Mouse (Mus musculus): ENCODE measurements around the gene Slc20a1.

The Slc20a1 gene

DNA sequence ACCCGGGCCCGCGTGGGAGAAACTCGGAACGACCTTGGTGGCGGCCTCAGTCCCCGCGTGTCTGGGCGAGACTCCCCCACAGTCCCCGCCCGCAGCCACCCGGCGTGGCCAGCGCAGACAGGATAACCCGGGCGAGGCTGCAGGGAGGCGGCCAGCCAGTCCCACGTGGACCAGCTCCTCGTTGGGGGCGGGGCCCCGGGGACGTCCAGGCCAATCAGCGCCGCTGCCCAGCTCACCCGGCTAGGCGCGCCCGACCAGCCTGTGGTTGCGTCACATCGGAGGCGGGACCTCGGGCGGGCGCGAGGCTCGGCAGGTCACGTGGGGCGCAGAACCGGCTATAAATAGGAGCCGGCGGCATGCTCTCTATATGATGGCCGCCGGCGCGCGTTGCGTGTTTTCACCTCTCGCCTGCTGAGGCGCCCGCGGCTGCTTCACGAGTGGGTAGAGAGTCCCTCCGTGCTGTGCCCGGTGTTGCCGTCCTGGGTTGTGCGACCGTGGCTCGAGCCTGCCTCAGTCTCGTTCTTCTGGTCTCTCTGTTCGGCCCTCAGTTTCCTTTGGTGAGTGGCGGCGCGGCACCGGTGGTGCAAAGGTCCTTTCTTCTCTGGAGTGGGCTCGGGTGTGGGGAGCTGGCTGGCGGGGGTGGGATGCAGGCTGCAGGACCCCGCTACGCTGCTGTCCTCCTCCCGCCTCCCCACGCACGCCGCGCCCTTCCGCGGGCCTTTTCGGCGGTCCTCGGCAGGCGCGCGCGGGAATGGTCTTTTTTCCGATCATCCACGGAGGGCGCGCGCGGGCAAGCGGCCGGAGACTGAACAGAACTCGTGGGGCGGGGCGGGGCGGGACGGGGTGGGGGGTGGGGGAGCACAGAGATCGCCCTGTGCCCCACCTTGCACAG, at the start of gene Slc20a1:
Gene Slc20a1, plus strand, starts transcription at position 329 of the 892 bp plus-strand sequence.
- DNase-seq: peak; percentile 99 to 100

DNA sequence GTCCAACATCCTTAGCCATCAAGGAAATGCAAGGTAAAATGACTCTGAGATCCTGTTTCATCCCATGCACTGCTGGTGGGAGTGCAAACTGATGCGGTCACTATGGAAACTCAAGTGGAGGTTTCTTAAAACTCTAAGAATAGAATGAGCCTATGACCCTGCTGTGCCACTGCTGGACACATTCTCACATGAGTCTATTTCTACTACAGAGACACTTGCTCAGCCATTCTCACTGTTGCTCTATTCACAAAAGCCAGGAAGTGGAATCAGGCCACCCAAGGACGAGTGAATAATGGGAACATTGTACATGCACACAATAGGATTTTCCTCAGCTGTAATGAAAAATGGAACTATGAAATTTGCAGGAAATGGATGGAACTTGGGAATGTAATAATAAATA, 49.7 kb upstream of the Slc20a1 start:
- DNase-seq: no peak

DNA sequence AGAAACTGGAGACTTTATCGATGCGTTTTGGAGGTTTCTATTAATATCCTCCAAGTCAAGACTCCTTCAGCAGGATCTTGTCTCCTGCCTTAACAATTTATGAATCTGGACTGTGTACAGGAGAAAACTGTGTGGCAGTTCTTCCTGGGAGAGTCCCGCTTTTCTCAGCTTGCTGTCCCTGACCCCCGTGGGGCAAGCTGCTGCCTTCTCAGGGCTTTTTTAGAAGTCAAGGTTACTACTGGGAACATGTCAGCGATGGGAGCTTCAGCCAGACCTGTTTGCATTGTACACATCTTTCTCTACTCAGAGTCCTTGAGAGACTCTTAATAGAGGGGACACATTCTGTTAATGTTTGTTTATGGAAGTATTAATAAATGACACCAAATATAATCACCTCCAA, 48.2 kb upstream of the Slc20a1 start:
- DNase-seq: no peak

DNA sequence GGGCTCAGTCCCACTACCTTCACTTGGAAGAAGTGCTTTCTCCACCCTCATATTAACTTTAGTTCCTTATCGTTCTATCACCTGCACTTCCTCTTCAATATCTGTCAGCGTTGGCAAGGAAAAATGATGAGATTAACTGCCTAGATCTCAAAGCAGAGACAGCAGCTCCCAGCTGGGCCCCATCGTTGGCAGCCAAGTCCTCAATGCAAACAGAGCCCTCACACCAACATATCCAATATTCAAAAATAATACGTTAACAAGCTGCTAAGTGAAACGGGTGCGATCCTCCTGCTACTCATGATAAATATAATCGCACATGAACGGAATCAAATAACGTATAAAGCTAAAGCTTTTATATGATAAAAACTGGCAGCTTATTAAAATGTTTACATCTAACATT, 47.5 kb upstream of the Slc20a1 start:
- DNase-seq: no peak

DNA sequence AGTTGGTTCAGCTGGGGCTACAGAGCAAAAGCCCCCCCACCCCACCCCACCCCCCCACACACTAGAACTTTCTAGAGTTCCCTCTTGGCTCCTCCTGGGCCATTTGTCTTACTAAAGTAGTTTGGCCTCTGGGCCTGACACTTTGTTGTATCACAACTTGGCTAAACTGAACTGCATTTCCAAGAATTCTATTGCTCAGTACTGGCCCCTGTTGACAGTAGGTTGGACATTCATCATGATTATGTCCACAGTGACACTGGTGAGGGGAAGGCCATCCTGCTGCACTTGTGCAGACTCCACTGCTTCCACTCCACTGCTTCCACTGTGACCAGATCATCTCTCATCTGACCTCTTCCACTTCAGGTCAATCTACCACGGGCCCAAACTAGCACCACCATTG, 45.8 kb upstream of the Slc20a1 start:
- no peak for DNase-seq

DNA sequence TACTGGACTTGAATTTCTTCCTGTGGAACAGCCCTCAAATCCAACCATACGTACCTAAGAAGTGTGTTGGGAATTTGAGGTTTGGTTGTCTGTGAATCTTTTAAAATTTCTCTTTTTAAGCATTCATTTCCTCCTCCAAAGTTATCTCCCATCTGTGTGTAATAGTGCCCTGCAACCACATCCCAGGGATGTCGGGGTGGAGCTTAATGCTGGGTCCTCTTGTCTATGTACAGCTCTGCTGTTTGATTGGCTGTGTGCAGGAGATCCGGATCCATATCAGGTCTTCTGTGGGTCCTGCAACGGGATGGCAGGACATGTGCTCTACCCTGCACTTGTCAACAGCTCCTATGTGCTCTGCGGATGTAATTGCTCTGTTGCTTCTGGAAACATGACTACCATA, 33.7 kb upstream of the Slc20a1 start:
- DNase-seq: no peak

DNA sequence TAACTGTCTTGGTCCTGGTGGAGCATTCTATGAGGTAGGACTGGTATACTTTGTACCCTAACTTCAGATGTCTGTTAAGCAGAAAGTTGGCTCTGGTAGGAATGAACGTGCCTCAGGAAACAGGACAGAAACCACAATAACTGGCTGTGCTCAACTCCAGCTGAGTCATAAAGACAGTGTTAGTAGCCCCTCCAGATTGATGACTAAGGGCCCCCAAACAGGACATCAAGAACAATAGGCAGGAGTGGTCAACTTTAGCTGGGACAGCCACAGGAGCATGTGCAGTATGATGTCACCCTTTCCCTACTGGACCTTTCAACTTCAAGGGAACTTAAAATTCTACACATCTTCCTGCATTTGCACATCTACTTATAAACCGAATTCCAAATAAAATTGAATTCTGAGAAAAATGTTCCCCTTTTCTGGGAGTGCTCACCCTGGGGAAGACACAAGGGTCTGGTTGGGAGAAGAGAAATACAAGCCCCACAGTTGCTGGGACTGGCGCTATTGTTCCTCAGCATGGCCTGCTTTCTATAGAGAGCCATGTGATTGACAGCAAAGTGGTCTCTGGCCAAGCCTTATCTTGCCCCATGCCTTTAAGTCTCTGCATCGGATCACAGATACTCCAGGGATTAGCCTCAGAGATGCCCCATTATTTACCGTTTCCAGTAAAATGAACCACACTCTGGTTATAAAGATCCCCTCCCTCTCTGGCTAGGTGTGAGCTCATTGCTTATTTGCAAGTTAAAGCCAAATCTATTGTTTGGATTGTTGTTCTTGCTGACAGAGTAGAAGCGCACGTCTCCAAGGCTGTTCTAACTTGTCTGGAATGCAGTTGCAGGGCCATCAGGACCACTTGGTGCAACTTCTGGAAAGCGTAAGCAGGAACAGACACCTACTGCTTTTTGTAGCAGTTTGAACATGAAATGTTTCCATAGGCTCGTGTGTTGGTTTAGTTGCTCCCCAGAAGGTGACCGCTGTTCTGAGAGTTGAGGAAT, 31.8 kb upstream of the Slc20a1 start:
- DNase-seq: no peak

DNA sequence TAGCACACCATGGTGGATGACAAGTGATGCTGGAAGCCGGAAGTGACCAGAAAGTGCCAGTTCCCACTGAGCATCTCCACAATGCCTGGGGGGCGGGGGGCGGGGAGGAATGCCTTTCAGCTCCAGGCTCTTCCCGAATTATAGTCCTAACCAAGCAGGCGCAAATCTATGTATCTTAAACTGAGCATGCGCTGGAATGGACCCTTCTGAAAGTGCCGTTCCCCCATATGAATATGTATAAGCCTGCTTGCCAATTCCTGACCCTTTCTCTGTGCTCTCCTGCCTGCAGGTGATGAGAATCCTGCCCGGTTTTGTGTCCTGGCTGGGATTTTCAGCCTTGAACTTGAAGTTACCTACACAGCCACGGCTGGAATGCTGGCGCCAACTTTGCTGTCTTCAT, 25.2 kb upstream of the Slc20a1 start:
- DNase-seq: no peak

DNA sequence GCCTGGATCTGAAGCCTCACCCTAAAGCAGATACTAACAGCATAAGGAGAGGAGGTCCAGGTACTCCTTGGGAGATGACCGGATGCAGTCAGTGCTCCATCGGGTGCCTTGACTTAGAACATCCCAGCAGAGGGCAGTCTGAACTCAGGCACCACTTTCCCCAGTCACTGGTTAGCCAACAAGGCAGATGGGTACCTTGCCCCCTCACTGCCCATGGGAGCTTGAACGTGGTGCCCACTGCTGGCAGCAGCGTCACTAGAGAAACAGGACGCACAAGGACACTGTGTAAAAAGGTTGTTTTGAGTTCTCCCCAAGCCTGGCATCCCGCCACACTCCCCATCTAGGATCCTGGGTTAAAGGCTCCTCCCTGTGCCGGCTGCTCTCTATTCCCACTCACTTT, 24.1 kb upstream of the Slc20a1 start:
- peak; percentile 74 to 78 for DNase-seq

DNA sequence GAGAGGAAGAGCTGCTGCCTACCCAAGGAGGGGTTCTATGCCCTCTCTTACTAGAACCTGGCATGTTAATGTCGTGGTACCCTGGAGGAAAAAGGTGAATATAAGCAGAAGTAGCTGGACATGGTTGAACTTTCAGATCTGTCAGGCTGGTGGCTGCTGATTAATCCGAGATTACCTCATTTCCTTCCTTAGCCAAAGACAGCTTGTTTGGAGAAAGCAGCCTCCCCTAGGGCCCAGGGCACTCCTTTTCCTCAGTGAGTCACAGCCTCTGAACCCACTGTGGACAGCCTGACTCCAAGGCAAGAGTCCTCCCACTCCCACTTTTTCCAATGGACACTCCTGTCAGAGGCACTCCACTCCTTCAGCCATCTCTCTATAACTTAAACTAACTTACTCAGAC, 22.9 kb upstream of the Slc20a1 start:
- DNase-seq: peak in 1 of 2 experiments; percentile 45

DNA sequence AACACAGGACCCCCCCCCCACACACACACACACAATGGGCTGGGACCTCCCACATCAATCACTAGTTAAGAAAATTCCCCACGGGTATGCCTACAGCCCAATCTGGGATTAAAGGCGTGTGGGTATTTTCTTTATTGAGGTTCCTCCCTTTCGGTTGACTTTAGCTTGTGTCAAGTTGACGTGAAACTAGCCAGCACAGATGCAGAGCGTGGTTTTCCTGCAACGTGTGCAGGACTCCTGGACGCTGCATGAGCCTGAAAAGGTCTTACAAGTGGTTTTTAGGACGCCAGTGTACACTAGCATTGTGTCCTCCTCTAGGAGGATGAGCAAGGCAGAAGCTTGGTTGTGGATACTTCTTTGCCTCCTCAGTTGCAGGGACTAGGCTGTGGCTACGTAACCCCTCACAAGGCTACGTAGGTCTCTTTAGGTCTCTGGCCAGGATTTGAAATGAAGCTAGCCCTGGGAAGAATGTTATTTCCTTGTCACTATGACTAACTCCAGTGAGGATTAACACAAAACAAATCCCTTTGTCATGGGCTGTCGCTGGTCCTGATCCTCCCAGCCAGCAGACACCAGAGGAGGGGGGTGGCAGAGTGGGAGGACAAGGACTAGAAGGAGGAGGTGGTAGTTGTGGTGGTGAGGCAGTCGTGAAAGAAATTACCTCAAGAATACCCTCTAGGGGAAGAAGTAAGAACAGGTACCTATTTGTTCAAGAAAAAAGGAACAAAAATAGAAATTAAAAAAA, 21.7 kb upstream of the Slc20a1 start:
- DNase-seq: no peak

DNA sequence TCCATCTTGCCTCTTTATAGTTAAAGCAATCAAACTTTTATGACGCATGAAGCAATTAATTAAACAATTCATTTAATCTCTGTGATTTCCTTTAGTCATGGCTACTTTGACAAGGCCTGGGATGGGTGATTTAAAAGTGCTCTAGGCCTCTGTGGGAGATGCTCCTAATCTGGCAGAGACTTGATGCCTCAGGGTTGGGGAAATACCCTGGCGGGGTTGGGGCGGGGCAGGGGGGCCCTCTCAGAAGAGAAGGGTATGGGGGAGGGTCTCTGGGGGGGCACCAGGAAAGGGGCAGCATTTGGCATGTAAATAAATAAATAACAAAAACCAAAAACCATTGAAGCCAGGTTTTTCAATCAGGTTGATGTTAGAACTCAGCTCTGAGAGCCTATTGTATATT, 20.9 kb upstream of the Slc20a1 start:
- no peak for DNase-seq

DNA sequence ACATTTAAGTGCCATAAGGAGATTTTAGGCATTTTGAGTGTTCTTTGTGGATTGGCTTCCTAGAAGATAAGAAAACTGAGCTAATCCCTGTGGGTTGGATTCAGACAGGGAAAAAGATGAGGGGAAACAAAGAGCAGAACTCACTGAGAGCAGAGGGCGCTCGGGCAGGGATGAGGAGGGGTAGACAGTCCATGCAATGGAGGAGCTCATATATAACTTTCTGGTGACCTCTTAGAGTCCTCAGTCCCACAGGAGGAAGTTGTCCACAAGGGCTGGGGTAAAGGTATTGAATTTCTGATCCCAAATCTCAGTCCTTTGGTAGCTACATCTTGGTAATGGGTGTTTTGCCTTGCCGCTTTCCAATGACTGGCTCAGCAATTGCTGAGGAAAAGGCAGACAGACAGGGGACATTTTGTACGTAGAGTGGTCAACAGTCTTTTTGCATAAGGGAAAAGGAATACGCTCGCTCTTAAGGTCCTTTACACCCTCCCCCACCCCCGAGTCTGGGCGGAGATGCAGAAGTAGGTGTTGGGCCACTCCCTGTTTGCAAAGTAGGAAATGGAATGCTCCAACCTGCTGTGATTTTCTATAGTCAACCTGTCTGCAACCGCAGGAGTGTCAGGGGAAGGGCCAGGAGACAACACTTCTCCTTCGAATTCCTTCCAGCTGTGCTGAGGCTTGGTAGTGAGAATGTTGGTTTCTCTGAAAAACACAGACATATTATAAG, 20.2 kb upstream of the Slc20a1 start:
- DNase-seq: no peak

DNA sequence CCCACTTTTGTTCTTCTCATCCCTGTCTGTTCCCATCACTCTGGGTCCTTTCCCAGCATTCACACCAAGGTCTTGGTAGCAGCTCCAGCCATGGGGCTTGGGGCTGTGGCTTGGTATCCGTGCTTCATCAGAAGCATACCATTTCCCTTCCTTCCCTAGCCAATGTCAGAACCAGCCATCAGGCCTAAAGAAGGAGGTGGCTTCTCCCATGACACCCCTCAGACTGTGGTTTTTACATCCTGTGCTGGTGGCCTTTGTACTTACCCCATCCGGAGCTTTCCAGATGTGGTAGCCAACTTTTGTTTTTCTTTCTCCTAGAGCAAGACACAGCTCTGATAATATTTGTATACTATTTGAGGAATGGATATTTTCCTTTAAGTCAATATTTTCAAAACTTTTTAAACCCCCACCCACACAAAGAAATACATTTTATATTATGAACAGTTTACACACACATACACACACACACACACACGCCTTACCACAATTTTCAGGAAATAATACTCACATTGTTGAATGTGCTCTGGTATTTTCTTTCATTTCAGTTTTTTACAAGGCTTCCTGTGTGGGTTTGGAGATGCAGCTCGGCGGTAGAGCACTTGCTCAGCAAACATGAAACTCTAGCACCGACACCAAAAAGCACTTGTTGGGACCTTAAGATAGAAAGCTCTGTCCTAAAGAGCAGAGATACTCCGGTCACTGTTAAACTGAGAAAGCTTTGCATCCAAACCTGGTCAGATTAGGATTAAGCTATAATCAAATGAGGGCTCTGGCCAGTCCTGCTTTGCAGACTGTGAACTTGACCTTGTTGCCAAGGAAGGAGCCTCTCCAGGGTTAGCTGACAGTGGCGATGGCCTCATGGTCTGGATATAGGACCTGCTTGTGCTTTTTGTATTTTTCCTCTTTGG, 18.4 kb upstream of the Slc20a1 start:
- no peak for DNase-seq

DNA sequence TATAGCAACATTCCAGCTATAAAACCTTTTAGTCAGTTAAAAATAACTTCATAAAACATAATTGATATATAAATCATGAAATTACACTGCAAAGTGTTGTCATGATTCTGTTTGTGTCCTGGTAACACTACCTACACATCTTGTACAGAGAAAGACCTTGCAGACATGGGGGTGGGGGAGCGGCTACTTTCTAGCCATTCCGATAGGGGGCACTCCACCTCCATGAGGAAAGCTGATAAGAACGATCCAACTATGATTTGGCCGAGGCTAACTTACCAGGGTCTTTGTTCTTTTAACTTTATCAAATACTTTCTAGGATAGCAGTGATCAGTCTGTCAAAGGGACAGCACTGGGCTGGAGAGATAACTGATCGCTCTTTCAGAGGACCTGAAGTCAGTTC, 17.1 kb upstream of the Slc20a1 start:
- no peak for DNase-seq

DNA sequence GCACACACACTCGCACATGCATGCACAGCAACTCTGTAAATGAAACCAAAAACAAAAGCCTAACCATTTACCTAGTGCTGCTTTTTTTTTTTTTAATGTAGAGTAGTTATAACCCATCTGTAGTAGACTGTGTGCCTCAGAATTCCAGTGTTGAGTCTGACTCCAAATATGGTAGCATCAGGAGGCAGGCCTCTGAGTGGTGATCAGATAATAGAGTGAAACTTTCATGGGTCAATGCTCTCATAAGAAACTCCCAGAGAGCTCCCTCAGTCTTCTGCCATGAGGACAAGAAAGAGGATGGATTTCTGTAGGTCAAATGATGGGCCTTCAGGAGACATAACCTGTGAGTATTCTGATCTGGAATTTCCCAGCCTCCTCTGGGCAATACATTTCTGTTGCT, 16.2 kb upstream of the Slc20a1 start:
- no peak for DNase-seq

DNA sequence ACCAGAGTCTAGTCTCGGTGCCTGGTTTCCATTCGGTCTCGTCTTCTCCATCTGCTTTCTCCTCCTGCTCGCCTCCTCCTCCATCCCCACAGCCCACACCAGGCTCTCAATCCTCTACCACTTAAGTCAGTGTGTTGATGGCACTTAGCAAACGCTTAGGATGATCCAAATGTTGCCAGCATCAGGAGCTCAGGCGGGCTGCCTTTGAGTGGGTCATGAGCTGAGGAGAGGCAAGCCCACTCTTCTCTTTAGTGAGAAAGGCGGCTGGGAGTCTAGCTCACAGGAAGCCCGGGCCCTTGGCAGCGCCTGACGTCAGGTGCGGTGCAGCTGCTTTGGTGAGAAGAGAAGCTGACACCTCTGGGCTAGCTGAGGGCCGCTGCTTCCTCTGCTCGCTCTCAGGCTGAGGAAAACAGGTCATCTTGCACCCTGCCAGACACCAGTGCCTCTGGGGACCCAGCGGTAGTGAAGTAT, 15.0 kb upstream of the Slc20a1 start:
- DNase-seq: no peak

DNA sequence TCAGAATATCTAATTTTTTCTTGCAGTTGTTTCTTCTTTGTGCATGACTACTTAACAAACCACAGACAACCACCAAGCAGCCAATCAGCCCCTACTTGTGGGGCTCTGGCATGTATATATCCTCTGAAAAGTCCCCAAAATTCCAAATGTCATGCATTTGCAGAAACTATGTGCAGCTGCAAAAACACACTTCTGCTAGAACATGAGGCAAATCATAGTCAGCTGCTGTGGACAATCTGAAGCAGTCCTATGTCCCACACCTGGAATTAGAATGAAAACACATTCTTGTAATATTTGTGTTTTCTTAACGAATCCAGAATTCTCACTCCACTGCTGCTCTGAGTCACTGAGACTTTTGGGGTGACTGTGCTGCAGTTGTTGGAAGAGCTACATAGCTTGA, 13.7 kb upstream of the Slc20a1 start:
- DNase-seq: no peak

DNA sequence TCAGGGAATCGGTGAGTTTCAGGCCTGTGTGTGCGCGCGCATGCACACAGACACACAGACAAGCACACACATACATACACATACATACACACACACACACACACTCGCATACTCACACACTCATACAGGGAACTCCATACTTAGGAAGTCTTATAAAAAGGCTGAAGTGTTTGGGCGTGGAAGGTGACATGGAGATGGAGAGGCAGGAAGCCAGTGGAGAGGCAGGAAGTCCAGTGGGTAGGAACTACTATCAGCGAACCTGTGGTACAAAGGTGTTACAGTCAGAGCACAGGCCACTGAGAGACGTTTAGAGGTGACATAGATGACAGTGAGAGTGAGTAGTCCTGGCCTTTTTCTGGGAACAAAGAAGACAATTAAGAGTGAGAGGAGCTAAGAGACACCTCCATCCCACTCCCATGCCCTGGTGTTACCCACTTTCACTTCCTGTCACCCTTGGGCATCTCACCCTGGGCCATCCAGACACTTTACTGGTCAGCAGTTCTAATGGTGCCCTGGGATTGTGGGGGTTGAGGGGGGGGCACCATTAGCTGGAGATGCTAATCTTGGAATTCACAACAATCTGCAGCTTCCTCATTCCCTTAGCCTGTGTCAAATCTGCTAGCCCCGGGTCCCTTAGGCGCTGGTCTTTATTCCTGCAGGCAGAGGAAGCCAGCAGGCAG, 12.8 kb upstream of the Slc20a1 start:
- DNase-seq: no peak

DNA sequence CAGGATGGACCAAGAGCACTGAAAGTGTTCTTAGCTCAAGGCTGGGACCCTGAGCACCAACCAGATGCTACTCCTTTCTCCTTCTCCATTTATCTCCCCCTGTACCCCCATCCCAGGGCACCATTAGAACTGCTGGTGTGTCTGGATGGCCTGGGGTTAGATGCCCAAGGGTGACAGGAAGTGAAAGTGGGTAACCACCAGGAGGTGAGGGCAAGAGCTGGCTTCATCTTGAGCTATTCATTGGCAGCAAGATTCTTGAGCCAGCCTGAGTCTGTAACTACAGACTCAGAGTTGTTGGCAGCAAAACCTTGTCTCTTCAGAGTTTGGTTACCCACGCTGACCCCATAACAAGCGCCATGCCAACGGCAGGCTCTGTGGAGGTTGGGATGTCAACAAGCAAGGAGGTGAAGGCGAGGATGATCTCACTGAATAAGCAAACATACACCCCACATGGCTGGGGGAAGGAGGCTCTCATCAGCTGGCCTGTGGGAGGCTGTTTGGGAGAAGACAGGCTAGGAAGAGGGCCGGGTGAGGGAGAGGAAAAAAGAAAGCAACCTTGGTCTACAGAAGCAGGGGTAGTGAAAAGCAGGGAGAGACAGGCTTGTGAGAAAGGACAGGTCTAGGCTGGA, 12.2 kb upstream of the Slc20a1 start:
- DNase-seq: no peak
